Mouse (Mus musculus): ENCODE data around the gene Rbm46. TPM values are rescaled to one million over a fixed set of nuclear protein-coding genes. Genes with fewer than 3 reads are reported as not detected.
A peak's percentile ranks its signal among the peaks of the same experiment; 100 is the strongest.

The Rbm46 gene
- polyA plus RNA-seq (2016; fragmentation: Nextera tagmentation; extraction: Ambion mirVana), result 2.7 and 3.5 TPM in 2 replicates

- Histone ChIP-seq H3K27ac (replicated peaks) (no peak within 1 kb of the TSS; the same call in 1 of the 2 replicates), H3K27me3 (ENCODE audit: low read depth, poor library complexity, severe bottlenecking) (peaks cover 33% of the 10 kb centered on the region), H3K9me3 (replicated peaks) (no peaks in the 10 kb centered on the region), H3K4me1 (peaks cover 10% of the 10 kb centered on the region), H3K4me3 (peak within 1 kb of the TSS; percentile 48), H3K36me3 (no peaks in the 10 kb centered on the region)
- WGBS, result 20% methylated on average over 34 of the region's 36 CpGs
- DNase-seq (ENCODE audit: low spot score), result peak; percentile 84
These were observed at the start of gene Rbm46 for GRCm38 (mm10) chr3:82876372-82876739. Gene Rbm46 (minus strand): TSS chr3:82876483.

GRCm38 (mm10) chr3:82915632-82916031 is 39.3 kb upstream of the Rbm46 start:
- Histone ChIP-seq H3K27ac (replicated peaks) (no peak overlapping the region), H3K36me3 (no peaks in the 10 kb centered on the region), H3K9me3 (replicated peaks) (no peaks in the 10 kb centered on the region), H3K4me3 (no peak overlapping the region), H3K27me3 (ENCODE audit: low read depth, poor library complexity, severe bottlenecking) (no peaks in the 10 kb centered on the region), H3K4me1 (no peaks in the 10 kb centered on the region)
- DNase-seq (ENCODE audit: low spot score), result no peak
- 27% methylated on average over 1 of the region's 1 CpGs for WGBS

- H3K4me3 ChIP-seq, result no peak overlapping the region
- no peak for DNase-seq (ENCODE audit: low spot score)
- H3K4me1 ChIP-seq, result peaks cover 10% of the 10 kb centered on the region
- H3K27me3 ChIP-seq (ENCODE audit: low read depth, poor library complexity, severe bottlenecking), result peaks cover 27% of the 10 kb centered on the region
- 87% methylated on average over 2 of the region's 2 CpGs for WGBS
- no peaks in the 10 kb centered on the region for H3K36me3 ChIP-seq
- H3K9me3 ChIP-seq (replicated peaks), result no peaks in the 10 kb centered on the region
- no peak overlapping the region for H3K27ac ChIP-seq (replicated peaks)
These were observed 32.4 kb upstream of the Rbm46 start for GRCm38 (mm10) chr3:82908671-82909070.

- Histone ChIP-seq H3K27ac (replicated peaks) (no peak overlapping the region), H3K36me3 (no peaks in the 10 kb centered on the region), H3K9me3 (replicated peaks) (no peaks in the 10 kb centered on the region), H3K4me3 (peak overlapping the region; percentile 63), H3K27me3 (ENCODE audit: low read depth, poor library complexity, severe bottlenecking) (peaks cover 43% of the 10 kb centered on the region), H3K4me1 (peaks cover 16% of the 10 kb centered on the region)
- DNase-seq (ENCODE audit: low spot score), result peak; percentile 38
- WGBS, result under 1% methylated on average over 31 of the region's 31 CpGs
These were observed 28.1 kb upstream of the Rbm46 start for GRCm38 (mm10) chr3:82904211-82904908.

- Histone ChIP-seq H3K4me1 (peaks cover 16% of the 10 kb centered on the region), H3K27ac (replicated peaks) (no peak within 1 kb of the TSS), H3K36me3 (no peaks in the 10 kb centered on the region), H3K4me3 (peak within 1 kb of the TSS; percentile 63), H3K9me3 (replicated peaks) (no peaks in the 10 kb centered on the region), H3K27me3 (ENCODE audit: low read depth, poor library complexity, severe bottlenecking) (peaks cover 43% of the 10 kb centered on the region)
- WGBS, result under 1% methylated on average over 35 of the region's 35 CpGs
- DNase-seq (ENCODE audit: low spot score), result peak; percentile 44
These were observed 27.4 kb upstream of the Rbm46 start, which contains the start of gene Lrat for GRCm38 (mm10) chr3:82903613-82904205. Gene Lrat (minus strand): TSS chr3:82903973.

- Histone ChIP-seq H3K27ac (replicated peaks) (no peak overlapping the region), H3K9me3 (replicated peaks) (no peaks in the 10 kb centered on the region), H3K36me3 (no peaks in the 10 kb centered on the region), H3K27me3 (ENCODE audit: low read depth, poor library complexity, severe bottlenecking) (peaks cover 43% of the 10 kb centered on the region), H3K4me1 (peaks cover 16% of the 10 kb centered on the region), H3K4me3 (peak overlapping the region; percentile 63)
- peak; percentile 14 for DNase-seq (ENCODE audit: low spot score)
- 26% methylated on average over 20 of the region's 20 CpGs for WGBS
These were observed 26.7 kb upstream of the Rbm46 start for GRCm38 (mm10) chr3:82902757-82903612.

GRCm38 (mm10) chr3:82888842-82889241 is 12.6 kb upstream of the Rbm46 start:
- Histone ChIP-seq H3K4me3 (no peak overlapping the region), H3K27me3 (ENCODE audit: low read depth, poor library complexity, severe bottlenecking) (no peaks in the 10 kb centered on the region), H3K27ac (replicated peaks) (no peak overlapping the region), H3K9me3 (replicated peaks) (no peaks in the 10 kb centered on the region), H3K36me3 (no peaks in the 10 kb centered on the region), H3K4me1 (no peaks in the 10 kb centered on the region)
- WGBS, result 19% methylated on average over 2 of the region's 2 CpGs
- no peak for DNase-seq (ENCODE audit: low spot score)

GRCm38 (mm10) chr3:82877258-82877657 is 975 bp upstream of the Rbm46 start:
- H3K27me3 ChIP-seq (ENCODE audit: low read depth, poor library complexity, severe bottlenecking), result peaks cover 33% of the 10 kb centered on the region
- no peaks in the 10 kb centered on the region for H3K9me3 ChIP-seq (replicated peaks)
- peaks cover 10% of the 10 kb centered on the region for H3K4me1 ChIP-seq
- no peak overlapping the region for H3K4me3 ChIP-seq
- no peaks in the 10 kb centered on the region for H3K36me3 ChIP-seq
- no peak for DNase-seq (ENCODE audit: low spot score)
- 3% methylated on average over 4 of the region's 4 CpGs for WGBS
- no peak overlapping the region for H3K27ac ChIP-seq (replicated peaks)

GRCm38 (mm10) chr3:82875671-82876371 is 462 bp downstream of the Rbm46 start:
- Histone ChIP-seq H3K9me3 (replicated peaks) (no peaks in the 10 kb centered on the region), H3K27me3 (ENCODE audit: low read depth, poor library complexity, severe bottlenecking) (peaks cover 33% of the 10 kb centered on the region), H3K27ac (replicated peaks) (no peak overlapping the region; the same call in 1 of the 2 replicates), H3K4me3 (peak overlapping the region; percentile 48), H3K4me1 (peaks cover 10% of the 10 kb centered on the region), H3K36me3 (no peaks in the 10 kb centered on the region)
- WGBS, result 23% methylated on average over 68 of the region's 69 CpGs
- DNase-seq (ENCODE audit: low spot score), result peak; percentile 24

GRCm38 (mm10) chr3:82857414-82858077 is 18.7 kb downstream of the Rbm46 start:
- no peaks in the 10 kb centered on the region for H3K4me1 ChIP-seq
- no peak overlapping the region for H3K4me3 ChIP-seq
- no peaks in the 10 kb centered on the region for H3K9me3 ChIP-seq (replicated peaks)
- no peaks in the 10 kb centered on the region for H3K27me3 ChIP-seq (ENCODE audit: low read depth, poor library complexity, severe bottlenecking)
- H3K36me3 ChIP-seq, result no peaks in the 10 kb centered on the region
- 20% methylated on average over 4 of the region's 4 CpGs for WGBS
- no peak overlapping the region for H3K27ac ChIP-seq (replicated peaks)
- DNase-seq (ENCODE audit: low spot score), result no peak

GRCm38 (mm10) chr3:82825165-82825564 is 51.1 kb downstream of the Rbm46 start:
- DNase-seq (ENCODE audit: low spot score), result no peak
- H3K4me1 ChIP-seq, result no peaks in the 10 kb centered on the region
- no peak overlapping the region for H3K4me3 ChIP-seq
- 89% methylated on average over 9 of the region's 9 CpGs for WGBS
- H3K9me3 ChIP-seq (replicated peaks), result no peaks in the 10 kb centered on the region
- no peaks in the 10 kb centered on the region for H3K27me3 ChIP-seq (ENCODE audit: low read depth, poor library complexity, severe bottlenecking)
- no peaks in the 10 kb centered on the region for H3K36me3 ChIP-seq
- no peak overlapping the region for H3K27ac ChIP-seq (replicated peaks)

- DNase-seq (ENCODE audit: low spot score), result no peak
- 81% methylated on average over 3 of the region's 3 CpGs for WGBS
- Histone ChIP-seq H3K9me3 (replicated peaks) (no peaks in the 10 kb centered on the region), H3K4me3 (no peak overlapping the region), H3K4me1 (no peaks in the 10 kb centered on the region), H3K27ac (replicated peaks) (no peak overlapping the region), H3K36me3 (no peaks in the 10 kb centered on the region), H3K27me3 (ENCODE audit: low read depth, poor library complexity, severe bottlenecking) (no peaks in the 10 kb centered on the region)
These were observed 64.4 kb downstream of the Rbm46 start for GRCm38 (mm10) chr3:82811851-82812250.

All from midbrain, embryonic 10.5 days (tissue).